Mouse (Mus musculus): ENCODE results near the gene Ube2o. TPM values are rescaled to one million over a fixed set of nuclear protein-coding genes. Genes with fewer than 3 reads are reported as not detected.

Gene Ube2o
- 10 to 100 TPM; 21.4 to 41.1 TPM for polyA plus RNA-seq (2012; fragmentation: generic; extraction: Trizol)

GRCm38 (mm10) chr11:116581376-116581814, at the start of gene Ube2o:
Ube2o (minus strand) TSS chr11:116581447.

GRCm38 (mm10) chr11:116626299-116627071, 45.2 kb upstream of the Ube2o start, which contains the start of gene Rhbdf2:
Rhbdf2 (minus strand) TSS chr11:116627019.

GRCm38 (mm10) chr11:116586310-116586709, 5.1 kb upstream of the Ube2o start, which contains the start of gene Aanat:
Aanat (plus strand) TSS chr11:116586432.

GRCm38 (mm10) chr11:116530187-116531147, 50.8 kb downstream of the Ube2o start, which contains the start of gene Sphk1:
Sphk1 (plus strand) TSS chr11:116530925.

GRCm38 (mm10) chr11:116493795-116494252, 87.4 kb downstream of the Ube2o start, which contains the start of gene Prpsap1:
Prpsap1 (minus strand) TSS chr11:116494202.

Other genes starting within 250 kb of the Ube2o start
- under 1 TPM; 0.12 to 0.51 TPM for gene Foxj1, start 246.0 kb downstream of the Ube2o start, polyA plus RNA-seq (2012; fragmentation: generic; extraction: Trizol)
- 10 to 100 TPM; 15.7 to 17.5 TPM for gene Rnf157, start 168.4 kb downstream of the Ube2o start, polyA plus RNA-seq (2012; fragmentation: generic; extraction: Trizol)
- gene Ubald2, start 147.4 kb downstream of the Ube2o start, polyA plus RNA-seq (2012; fragmentation: generic; extraction: Trizol): 100 to 1,000 TPM in 1 of 2 experiments, 10 to 100 TPM in 1; 99.5 to 182 TPM
- under 1 TPM; 0.14 to 0.20 TPM for gene Qrich2, start 115.2 kb downstream of the Ube2o start, polyA plus RNA-seq (2012; fragmentation: generic; extraction: Trizol)
- 100 to 1,000 TPM; 143 to 168 TPM for gene Prpsap1, start 87.2 kb downstream of the Ube2o start, polyA plus RNA-seq (2012; fragmentation: generic; extraction: Trizol)
- 10 to 100 TPM; 12.5 to 85.8 TPM for gene Sphk1, start 50.5 kb downstream of the Ube2o start, polyA plus RNA-seq (2012; fragmentation: generic; extraction: Trizol)
- gene Aanat, start 5.0 kb upstream of the Ube2o start, polyA plus RNA-seq (2012; fragmentation: generic; extraction: Trizol): under 1 TPM in 1 of 2 experiments, not detected in 1; 0.11 TPM
- gene Rhbdf2, start 45.6 kb upstream of the Ube2o start, polyA plus RNA-seq (2012; fragmentation: generic; extraction: Trizol): under 1 TPM in 1 of 2 experiments, not detected in 1; 0.01 TPM
- 1 to 10 TPM; 1.0 to 5.5 TPM for gene Prcd, start 72.1 kb upstream of the Ube2o start, polyA plus RNA-seq (2012; fragmentation: generic; extraction: Trizol)
- gene Cygb, start 72.9 kb upstream of the Ube2o start, polyA plus RNA-seq (2012; fragmentation: generic; extraction: Trizol): under 1 TPM; 0.05 to 0.48 TPM
- not detected for gene St6galnac1, start 194.1 kb upstream of the Ube2o start, polyA plus RNA-seq (2012; fragmentation: generic; extraction: Trizol)
- gene Mxra7, start 246.6 kb upstream of the Ube2o start, polyA plus RNA-seq (2012; fragmentation: generic; extraction: Trizol): 100 to 1,000 TPM in 1 of 2 experiments, 10 to 100 TPM in 1; 58.8 to 129 TPM